Mouse (Mus musculus): ENCODE measurements at regions not wholly inside any gene's neighbourhood (a gene's known extent, or its start where the extent isn't known, plus 50 kb on each side); places are given as distances from the start of the nearest gene placed in this dataset.

DNA sequence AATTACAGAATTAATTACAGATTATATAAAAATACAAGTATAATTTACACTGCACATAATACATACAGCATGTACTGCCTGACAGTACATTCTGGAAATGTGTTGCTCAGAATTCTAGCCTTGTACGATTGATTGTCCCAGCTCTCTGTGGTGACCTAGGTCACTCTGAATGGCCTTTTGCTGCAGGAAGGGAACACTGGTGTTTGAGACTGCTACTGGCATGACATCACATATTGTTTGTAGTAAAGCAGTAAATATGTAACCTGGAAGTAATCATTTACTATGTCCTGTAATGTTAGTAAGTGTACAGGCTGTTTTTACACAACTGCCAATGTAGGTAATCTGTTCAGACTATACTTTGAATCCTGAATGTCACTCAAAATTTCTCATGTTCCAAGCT is 123.5 kb upstream of the Tbl1x start:
- TF ChIP-seq POLR2A (IDR thresholded peaks at IDR 0.05; ENCODE audit: extremely low read depth, insufficient read depth, low read length) (no peak), CTCF (IDR thresholded peaks at IDR 0.05; ENCODE audit: low read depth, low read length) (no peak)
